8 mouse cellular contexts compared by ENCODE assay signal in genomic region chrX:37048066-37048889, GRCm38 (mm10). TPM values are rescaled to one million over a fixed set of nuclear protein-coding genes. Genes with fewer than 3 reads are reported as not detected.
A peak's percentile ranks its signal among the peaks of the same experiment; 100 is the strongest.
DNase-seq lines count a peak whose midpoint lies in the region; ATAC-seq and TF ChIP-seq lines count a peak whose summit lies in the region.

Gene Sowahd (plus strand): TSS chrX:37048845.

- WGBS in embryonic facial prominence, embryonic 14.5 days: 21% methylated on average over 24 of the region's 38 CpGs

- H3K4me1 ChIP-seq in embryonic facial prominence, embryonic 14.5 days (ENCODE audit: control insufficient read depth, insufficient read depth, low read length): no peaks in the 10 kb centered on the region

- peak within 1 kb of the TSS; percentile 26; the same call in 1 of the 2 replicates for H3K4me3 ChIP-seq in left cerebral cortex, adult 2 months
- peak within 1 kb of the TSS; percentile 36 for H3K4me3 ChIP-seq in embryonic facial prominence, embryonic 14.5 days (ENCODE audit: low read depth, low read length)
- no peak within 1 kb of the TSS for H3K4me3 ChIP-seq in myocyte

- H3K79me2 ChIP-seq in myocyte (ENCODE audit: control insufficient read depth, insufficient read depth): no peaks in the 10 kb centered on the region

- H3ac ChIP-seq in myocyte (ENCODE audit: control insufficient read depth, insufficient read length): no peak within 1 kb of the TSS

- H3K36me3 ChIP-seq in embryonic facial prominence, embryonic 14.5 days (ENCODE audit: control insufficient read depth, insufficient read depth, low read length): no peaks in the 10 kb centered on the region
- H3K36me3 ChIP-seq in myocyte (ENCODE audit: control insufficient read depth, insufficient read depth): no peaks in the 10 kb centered on the region

- H3K9ac ChIP-seq in embryonic facial prominence, embryonic 14.5 days (ENCODE audit: low read depth, low read length): no peak within 1 kb of the TSS

- no peak within 1 kb of the TSS for H3K27ac ChIP-seq in left cerebral cortex, adult 2 months
- no peak within 1 kb of the TSS for H3K27ac ChIP-seq in embryonic facial prominence, embryonic 14.5 days (replicated peaks; ENCODE audit: low read depth, low read length)

- peak within 1 kb of the TSS; percentile 56 for H3K4me2 ChIP-seq in embryonic facial prominence, embryonic 14.5 days (ENCODE audit: low read depth, low read length)
- peak within 1 kb of the TSS; percentile 6 for H3K4me2 ChIP-seq in myocyte (ENCODE audit: low read depth)

- peaks cover 63% of the 10 kb centered on the region for H3K27me3 ChIP-seq in embryonic facial prominence, embryonic 14.5 days (replicated peaks; ENCODE audit: control insufficient read depth, insufficient read depth, low read length)
- peaks cover 26% of the 10 kb centered on the region for H3K27me3 ChIP-seq in myocyte (ENCODE audit: control insufficient read depth, insufficient read depth, insufficient read length)

- no peak for TF ChIP-seq POLR2A in myocyte (IDR thresholded peaks at IDR 0.05; ENCODE audit: insufficient read length, low read depth)

- ATAC-seq in embryonic facial prominence, embryonic 14.5 days (ENCODE audit: low read depth): no peak
- ATAC-seq in cerebellum, adult (ENCODE audit: insufficient number of reproducible peaks, low FRiP score, low TSS enrichment): no peak

- no peak for TF ChIP-seq CTCF in left cerebral cortex, adult 2 months (IDR thresholded peaks at IDR 0.05)

- no peaks in the 10 kb centered on the region for H3K9me3 ChIP-seq in embryonic facial prominence, embryonic 14.5 days (ENCODE audit: control insufficient read depth, low read length)

- DNase-seq in left cerebral cortex, adult 2 months (ENCODE audit: extremely low spot score in 1 of 2, low spot score in 2 of 2): no peak
- no peak for DNase-seq in left cerebral cortex, adult 11 months (ENCODE audit: low spot score)
- no peak for DNase-seq in embryonic facial prominence, embryonic 14.5 days (ENCODE audit: low spot score)
- peak; percentile 10 for DNase-seq in kidney, postnatal 10 days
- DNase-seq in spleen, postnatal 14 days (ENCODE audit: low spot score in 2 of 2): no peak
- no peak for DNase-seq in ovary, postnatal 14 days (ENCODE audit: low spot score)

- intact Hi-C loops in left cerebral cortex, adult 2 months (cut with DNase I): no loop called here

TF ChIP-seq in myocyte, 11 proteins besides CTCF, POLR2A, EP300 and RAD21:
- TF ChIP-seq TCF12 (IDR thresholded peaks at IDR 0.05; ENCODE audit: insufficient read depth, poor library complexity, severe bottlenecking) (no peak), SRF (IDR thresholded peaks at IDR 0.05; ENCODE audit: control insufficient read depth, insufficient read length, low read depth) (no peak), CEBPB (IDR thresholded peaks at IDR 0.05; ENCODE audit: insufficient read depth, poor library complexity, severe bottlenecking) (no peak), POLR2AphosphoS2 (IDR thresholded peaks at IDR 0.05; ENCODE audit: insufficient read length, low read depth) (no peak), MYOD1 (IDR thresholded peaks at IDR 0.05; ENCODE audit: control insufficient read depth in 1 of 3, insufficient read length in 2 of 3, low read depth in 2 of 3) (no peak), REST (IDR thresholded peaks at IDR 0.05; ENCODE audit: insufficient read depth, insufficient read length) (no peak), E2F4 (IDR thresholded peaks at IDR 0.05; ENCODE audit: insufficient read depth) (no peak), USF1 (IDR thresholded peaks at IDR 0.05; ENCODE audit: low read depth) (no peak), MAX (IDR thresholded peaks at IDR 0.05; ENCODE audit: low read depth) (no peak), MYOG (IDR thresholded peaks at IDR 0.05; ENCODE audit: control insufficient read depth in 1 of 3, insufficient read depth in 1 of 3, insufficient read length in 2 of 3, low read depth in 2 of 3) (no peak), TCF3 (IDR thresholded peaks at IDR 0.05; ENCODE audit: insufficient read length, low read depth) (no peak)

RNA-seq across cellular contexts. Expression of gene Sowahd, which starts in this region (rescaled TPM):
- not detected for total RNA-seq in left cerebral cortex, adult 2 months (2021)
- polyA plus RNA-seq in embryonic facial prominence, embryonic 14.5 days (2014; fragmentation: Nextera tagmentation; extraction: Ambion mirVana): 0.30 and 0.35 TPM in 2 replicates
- not detected for polyA plus RNA-seq in myocyte (2012; fragmentation: generic; extraction: Trizol)
